Mouse (Mus musculus) forebrain, embryonic 16.5 days (tissue): ENCODE results near the gene Tas2r121. TPM values are rescaled to one million over a fixed set of nuclear protein-coding genes. Genes with fewer than 3 reads are reported as not detected.
"Not testable (repeated sequence)": the region's sequence is repeated elsewhere in the genome, so short reads cannot be mapped to it uniquely, and the experiment has no call there.

Experiments
- ATAC-seq: fragments of 200-750 bp; cut with Nextera tagmentation; 2 replicates; pipeline ENCODE4 v1.8.0; 2017; ENCODE audit warnings: mild to moderate bottlenecking, moderate library complexity
- H3K27ac ChIP-seq: fragments of 300-500 bp; sonication (generic); 2 replicates; pipeline ENCODE4 v1.5.1; 2014; ENCODE audit warnings: low read length, control low read depth
- H3K27me3 ChIP-seq: fragments of 300-500 bp; sonication (generic); replicated peaks from 2 replicates; pipeline ENCODE4 v1.6.1; 2014; ENCODE audit warnings: low read length; ENCODE audit not compliant: control insufficient read depth, insufficient read depth
- H3K36me3 ChIP-seq: fragments of 300-500 bp; sonication (generic); 2 replicates; pipeline ENCODE4 v1.6.1; 2014; ENCODE audit not compliant: control insufficient read depth, insufficient read depth
- H3K4me1 ChIP-seq: fragments of 300-500 bp; sonication (generic); replicated peaks from 2 replicates; pipeline ENCODE4 v1.6.1; 2014; ENCODE audit warnings: low read length; ENCODE audit not compliant: control insufficient read depth, insufficient read depth
- H3K4me2 ChIP-seq: fragments of 300-500 bp; sonication (generic); 2 replicates; pipeline ENCODE4 v1.6.1; 2014; ENCODE audit warnings: mild to moderate bottlenecking, low read length, control low read depth
- H3K4me3 ChIP-seq: fragments of 300-500 bp; sonication (generic); replicated peaks from 2 replicates; pipeline ENCODE4 v1.5.1; 2014; ENCODE audit warnings: mild to moderate bottlenecking, low read length, control low read depth
- H3K9ac ChIP-seq: fragments of 300-500 bp; sonication (generic); replicated peaks from 2 replicates; pipeline ENCODE4 v1.6.1; 2014; ENCODE audit warnings: low read depth, low read length, control low read depth
- H3K9me3 ChIP-seq: fragments of 300-500 bp; sonication (generic); 2 replicates; pipeline ENCODE4 v1.6.1; 2016; ENCODE audit warnings: low read length; ENCODE audit not compliant: control insufficient read depth
- WGBS: fragments of 180-500 bp; shearing (Covaris S2); extraction: QIAGEN DNeasy Blood & Tissue Kit; methylation state at CpG from one replicate; pipeline ENCODE4 v1.1.7; 2014; 5-methylcytosine and 5-hydroxymethylcytosine counted together
- polyA plus RNA-seq: library from polyadenylated mRNA; unstranded; fragments of >200 nt; fragmentation: Nextera tagmentation; extraction: Ambion mirVana; gene quantifications from 2 replicates; pipeline ENCODE4 v1.2.1, GENCODE M21; 2015

Tas2r121 gene
- polyA plus RNA-seq: not detected in 2 replicates

DNA sequence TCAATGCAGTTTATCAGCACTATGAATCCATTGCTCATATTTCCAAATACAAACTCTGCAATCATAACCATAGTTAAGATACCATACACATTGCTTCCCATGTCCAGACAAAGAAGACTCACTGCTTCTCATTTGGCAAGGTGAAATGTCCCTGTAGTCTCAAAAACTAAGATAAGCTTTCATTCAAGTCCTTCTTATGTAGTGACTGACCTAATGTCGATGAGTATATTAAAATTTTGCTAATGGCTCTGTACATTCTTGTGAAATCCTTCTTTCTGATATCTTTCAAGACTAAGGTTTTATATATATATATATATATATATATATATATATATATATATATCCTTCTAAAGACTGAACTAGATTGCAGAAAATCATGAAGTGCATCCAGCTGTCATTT lies at the start of gene Tas2r121:
Gene Tas2r121, minus strand, starts transcription at position 101 of the 400 bp plus-strand sequence.
- no peak for ATAC-seq
- Histone ChIP-seq H3K4me3 (no peak within 1 kb of the TSS), H3K36me3 (no peaks in the 10 kb centered on the region), H3K9ac (no peak within 1 kb of the TSS), H3K27ac (no peak within 1 kb of the TSS), H3K4me2 (no peak within 1 kb of the TSS), H3K4me1 (no peaks in the 10 kb centered on the region), H3K27me3 (no peaks in the 10 kb centered on the region), H3K9me3 (no peaks in the 10 kb centered on the region)
- 82% methylated on average over 1 of the region's 1 CpGs for WGBS

DNA sequence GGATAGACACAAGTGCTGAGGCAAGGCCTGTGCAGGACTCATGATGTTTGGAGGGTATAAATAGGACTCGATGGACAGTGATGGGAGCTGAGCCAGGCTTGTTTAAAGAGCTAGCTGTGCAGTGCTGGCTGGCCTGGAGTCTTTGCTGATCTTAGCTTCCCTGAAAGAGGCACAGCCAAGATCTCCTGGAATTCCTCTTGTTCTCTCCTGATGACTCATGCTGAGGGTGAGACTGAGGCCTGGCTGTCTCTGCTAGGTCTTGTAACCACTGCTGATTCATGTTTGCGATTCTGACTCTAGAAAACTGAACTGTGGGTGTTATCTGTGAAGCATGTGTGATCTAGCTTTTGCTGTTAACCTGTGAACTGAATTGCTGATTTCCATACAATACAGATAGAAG lies 49.4 kb upstream of the Tas2r121 start:
- ATAC-seq: no peak
- H3K4me3 ChIP-seq: no peak overlapping the region
- 88% methylated on average over 2 of the region's 2 CpGs for WGBS

DNA sequence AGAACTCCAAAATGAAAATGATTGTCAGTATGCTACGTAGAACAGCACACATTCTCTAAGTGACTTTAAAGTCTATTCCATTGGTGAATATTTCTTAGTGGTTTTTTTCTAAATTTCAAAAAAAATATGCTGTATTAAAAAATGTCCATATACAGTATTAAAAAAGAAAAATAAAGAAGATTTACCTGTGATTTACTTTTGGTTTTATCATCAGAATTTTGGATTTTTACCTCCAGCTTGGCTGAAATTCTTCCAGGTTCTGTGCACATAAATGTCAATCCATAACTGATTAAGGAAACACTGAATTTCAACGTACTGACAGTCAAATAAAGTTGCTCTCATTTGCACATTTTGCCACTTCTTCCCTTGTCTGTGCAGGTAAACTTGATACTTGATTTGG lies 37.1 kb upstream of the Tas2r121 start, which contains the start of gene Tas2r115:
Gene Tas2r115, minus strand, starts transcription at position 101 of the 400 bp plus-strand sequence.
- H3K27me3 ChIP-seq: no peaks in the 10 kb centered on the region
- H3K4me3 ChIP-seq: no peak within 1 kb of the TSS
- 78% methylated on average over 2 of the region's 2 CpGs for WGBS
- H3K36me3 ChIP-seq: no peaks in the 10 kb centered on the region
- no peak within 1 kb of the TSS for H3K27ac ChIP-seq
- no peaks in the 10 kb centered on the region for H3K4me1 ChIP-seq
- H3K9me3 ChIP-seq: no peaks in the 10 kb centered on the region
- no peak for ATAC-seq
- H3K4me2 ChIP-seq: no peak within 1 kb of the TSS
- H3K9ac ChIP-seq: no peak within 1 kb of the TSS

More for the DNA sequence above, 49.4 kb upstream of the Tas2r121 start:
- Histone ChIP-seq H3K4me1 (no peaks in the 10 kb centered on the region), H3K36me3 (no peaks in the 10 kb centered on the region), H3K9me3 (no peaks in the 10 kb centered on the region), H3K27me3 (no peaks in the 10 kb centered on the region), H3K9ac (no peak overlapping the region), H3K4me2 (no peak overlapping the region), H3K27ac (no peak overlapping the region)

DNA sequence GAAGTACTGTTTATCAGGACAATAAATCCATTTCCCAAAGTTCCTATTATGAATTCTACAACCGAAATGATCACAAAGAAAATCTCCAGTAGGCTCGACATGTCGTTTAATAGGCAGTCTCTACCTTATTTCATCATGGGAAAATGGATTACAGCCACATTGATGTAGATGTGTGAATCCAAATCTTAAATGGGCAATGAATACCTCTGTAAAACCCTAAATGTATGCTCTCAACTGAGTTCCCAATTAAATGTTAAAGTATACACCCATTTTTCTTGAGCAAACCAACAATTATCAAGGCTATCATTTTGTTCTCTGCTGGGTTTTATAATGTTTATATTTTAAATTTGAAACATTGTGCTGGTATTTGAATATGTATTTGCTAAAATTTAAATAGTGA lies 11.0 kb upstream of the Tas2r121 start, which contains the start of gene Tas2r122:
Gene Tas2r122, minus strand, starts transcription at position 101 of the 400 bp plus-strand sequence.
- Histone ChIP-seq H3K4me1 (no peaks in the 10 kb centered on the region), H3K4me3 (no peak within 1 kb of the TSS), H3K9ac (no peak within 1 kb of the TSS), H3K27ac (no peak within 1 kb of the TSS), H3K27me3 (no peaks in the 10 kb centered on the region), H3K36me3 (no peaks in the 10 kb centered on the region), H3K4me2 (no peak within 1 kb of the TSS), H3K9me3 (no peaks in the 10 kb centered on the region)
- WGBS: 83% methylated on average over 3 of the region's 3 CpGs
- no peak for ATAC-seq

DNA sequence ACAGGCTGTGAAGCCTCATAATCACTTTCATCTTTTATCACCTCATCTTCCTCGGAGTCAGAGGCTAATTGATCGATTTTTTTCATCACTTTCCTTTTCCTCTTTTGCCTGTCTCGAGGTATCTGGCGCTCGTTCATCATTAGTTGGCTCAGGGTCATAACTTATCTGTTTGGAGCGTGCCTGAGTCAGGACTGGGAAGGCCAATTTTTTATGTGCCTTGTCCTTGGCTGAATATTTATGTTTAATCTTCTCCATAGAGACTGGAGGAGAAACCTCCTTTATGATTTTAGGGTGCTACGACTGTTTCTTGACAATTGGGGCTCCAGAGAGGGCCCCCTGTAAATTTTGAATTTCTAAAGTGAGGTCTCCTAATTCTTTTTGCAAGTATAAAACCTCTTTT lies 9.2 kb downstream of the Tas2r121 start:
- WGBS: 81% methylated on average over 7 of the region's 7 CpGs
- H3K27me3 ChIP-seq, H3K4me3 ChIP-seq, H3K9me3 ChIP-seq, H3K27ac ChIP-seq, H3K4me1 ChIP-seq, H3K36me3 ChIP-seq, ATAC-seq, H3K9ac ChIP-seq, H3K4me2 ChIP-seq: not testable (repeated sequence)

DNA sequence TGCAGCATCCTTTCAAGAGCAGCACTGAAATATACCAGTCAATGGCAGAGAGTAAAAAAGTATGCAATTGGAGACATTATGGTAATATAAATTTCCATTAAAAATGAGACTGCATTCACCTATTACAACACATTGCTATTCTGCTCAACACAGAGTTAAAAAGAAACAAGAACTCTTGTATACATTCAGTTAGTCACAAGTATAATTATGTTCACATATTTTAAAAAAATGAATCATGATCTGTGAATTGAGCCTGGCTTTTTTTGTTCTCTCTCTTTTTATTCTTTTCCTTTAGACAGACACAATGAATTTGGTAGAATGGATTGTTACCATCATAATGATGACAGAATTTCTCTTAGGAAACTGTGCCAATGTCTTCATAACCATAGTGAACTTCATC lies 44.2 kb downstream of the Tas2r121 start, which contains the start of gene Tas2r120:
Gene Tas2r120, plus strand, starts transcription at position 301 of the 400 bp plus-strand sequence.
- H3K4me1 ChIP-seq: no peaks in the 10 kb centered on the region
- no peak within 1 kb of the TSS for H3K9ac ChIP-seq
- no peaks in the 10 kb centered on the region for H3K27me3 ChIP-seq
- no peak within 1 kb of the TSS for H3K27ac ChIP-seq
- no peak within 1 kb of the TSS for H3K4me2 ChIP-seq
- H3K4me3 ChIP-seq: no peak within 1 kb of the TSS
- H3K36me3 ChIP-seq: no peaks in the 10 kb centered on the region
- ATAC-seq: no peak
- H3K9me3 ChIP-seq: no peaks in the 10 kb centered on the region

DNA sequence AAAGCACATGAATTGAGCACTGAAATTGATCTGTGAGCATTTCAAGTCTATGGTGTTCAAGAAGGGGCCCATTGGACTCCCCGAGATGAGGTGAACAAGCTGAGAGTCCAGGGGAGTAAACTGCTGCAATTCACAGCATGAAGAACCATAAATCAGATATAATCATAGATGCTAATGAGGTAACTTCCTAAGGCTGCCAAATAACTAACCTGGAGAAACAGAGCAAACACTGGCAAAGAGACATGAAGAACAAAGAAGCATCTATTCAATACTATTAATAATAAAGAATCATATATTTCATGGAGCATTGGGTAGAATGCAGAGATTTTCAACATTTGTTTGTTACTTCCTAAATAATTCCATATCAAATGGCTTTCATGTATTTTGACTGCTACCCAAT lies 49.4 kb downstream of the Tas2r121 start, which contains the start of gene A630073D07Rik:
Gene A630073D07Rik, minus strand, starts transcription at position 101 of the 400 bp plus-strand sequence.
- 72% methylated on average over 1 of the region's 1 CpGs for WGBS
- Histone ChIP-seq H3K4me3 (no peak within 1 kb of the TSS), H3K4me2 (no peak within 1 kb of the TSS), H3K4me1 (no peaks in the 10 kb centered on the region), H3K27ac (no peak within 1 kb of the TSS), H3K9ac (no peak within 1 kb of the TSS), H3K36me3 (no peaks in the 10 kb centered on the region), H3K9me3 (no peaks in the 10 kb centered on the region), H3K27me3 (no peaks in the 10 kb centered on the region)
- no peak for ATAC-seq

Other genes with a start within 250 kb of the Tas2r121 start
- gene Prh1, start 131.2 kb downstream of the Tas2r121 start, polyA plus RNA-seq: not detected in 2 replicates
- gene Prp2, start 105.1 kb downstream of the Tas2r121 start, polyA plus RNA-seq: not detected in 2 replicates
- gene A630073D07Rik, start 49.5 kb downstream of the Tas2r121 start, polyA plus RNA-seq: not detected in 2 replicates
- not detected in 2 replicates for gene Tas2r120, start 44.1 kb downstream of the Tas2r121 start, polyA plus RNA-seq
- gene Tas2r122, start 10.9 kb upstream of the Tas2r121 start, polyA plus RNA-seq: not detected in 2 replicates
- gene Tas2r115, start 37.0 kb upstream of the Tas2r121 start, polyA plus RNA-seq: not detected in 2 replicates
- gene Tas2r124, start 53.7 kb upstream of the Tas2r121 start, polyA plus RNA-seq: not detected in 2 replicates
- not detected in 2 replicates for gene Tas2r102, start 61.1 kb upstream of the Tas2r121 start, polyA plus RNA-seq
- not detected in 2 replicates for gene Tas2r136, start 77.2 kb upstream of the Tas2r121 start, polyA plus RNA-seq
- not detected in 2 replicates for gene Tas2r117, start 101.8 kb upstream of the Tas2r121 start, polyA plus RNA-seq
- gene Tas2r123, start 146.1 kb upstream of the Tas2r121 start, polyA plus RNA-seq: not detected in 2 replicates
- not detected in 2 replicates for gene Tas2r116, start 154.4 kb upstream of the Tas2r121 start, polyA plus RNA-seq
- not detected in 2 replicates for gene Tas2r110, start 167.0 kb upstream of the Tas2r121 start, polyA plus RNA-seq
- gene Tas2r113, start 192.0 kb upstream of the Tas2r121 start, polyA plus RNA-seq: not detected in 2 replicates
- not detected in 2 replicates for gene Tas2r125, start 208.6 kb upstream of the Tas2r121 start, polyA plus RNA-seq